Mouse (Mus musculus) heart, embryonic 16.5 days (tissue): ENCODE measurements around the gene Camk1d. TPM values are rescaled to one million over a fixed set of nuclear protein-coding genes. Genes with fewer than 3 reads are reported as not detected.

Source experiments
- ATAC-seq: fragments of 200-750 bp; cut with Nextera tagmentation; replicated peaks from 2 replicates; pipeline ENCODE4 v1.8.0; 2017; ENCODE audit warnings: moderate number of reproducible peaks; ENCODE audit not compliant: insufficient read depth, low FRiP score; ENCODE audit errors: extremely low read depth
- H3K27ac ChIP-seq: fragments of 300-500 bp; sonication (generic); 2 replicates; pipeline ENCODE4 v1.5.1; 2014; ENCODE audit warnings: mild to moderate bottlenecking, low read length, control low read depth, moderate library complexity
- H3K27me3 ChIP-seq: fragments of 300-500 bp; sonication (generic); 2 replicates; pipeline ENCODE4 v1.6.1; 2014; ENCODE audit warnings: low read length, mixed read lengths; ENCODE audit not compliant: control insufficient read depth, insufficient read depth
- H3K36me3 ChIP-seq: fragments of 300-500 bp; sonication (generic); 2 replicates; pipeline ENCODE4 v1.6.1; 2014; ENCODE audit not compliant: control insufficient read depth, insufficient read depth
- H3K4me1 ChIP-seq: fragments of 300-500 bp; sonication (generic); 2 replicates; pipeline ENCODE4 v1.6.1; 2014; ENCODE audit warnings: low read length, mixed read lengths; ENCODE audit not compliant: control insufficient read depth, insufficient read depth
- H3K4me2 ChIP-seq: fragments of 300-500 bp; sonication (generic); 2 replicates; pipeline ENCODE4 v1.6.1; 2014; ENCODE audit warnings: low read depth, mild to moderate bottlenecking, control low read depth, low read length
- H3K4me3 ChIP-seq: fragments of 300-500 bp; sonication (generic); 2 replicates; pipeline ENCODE4 v1.5.1; 2014; ENCODE audit warnings: mild to moderate bottlenecking, control low read depth, low read length
- H3K9ac ChIP-seq: fragments of 300-500 bp; sonication (generic); 2 replicates; pipeline ENCODE4 v1.6.1; 2014; ENCODE audit warnings: low read length, control low read depth
- H3K9me3 ChIP-seq: fragments of 300-500 bp; sonication (generic); replicated peaks from 2 replicates; pipeline ENCODE4 v1.6.1; 2016; ENCODE audit warnings: low read length; ENCODE audit not compliant: control insufficient read depth
- WGBS: fragments of 180-500 bp; shearing (Covaris S2); extraction: QIAGEN DNeasy Blood & Tissue Kit; methylation state at CpG from one replicate; pipeline ENCODE4 v1.1.7; 2014; 5-methylcytosine and 5-hydroxymethylcytosine counted together
- polyA plus RNA-seq: library from polyadenylated mRNA; unstranded; fragments of >200 nt; fragmentation: Nextera tagmentation; extraction: Ambion mirVana; gene quantifications from 2 replicates; pipeline ENCODE4 v1.2.1, GENCODE M21; 2015

Gene Camk1d
- polyA plus RNA-seq, 1 experiment from 2014 or later: 5.9 TPM

- Histone ChIP-seq H3K9me3 (no peaks in the 10 kb centered on the region), H3K4me3 (no peak overlapping the region), H3K36me3 (no peaks in the 10 kb centered on the region), H3K27ac (no peak overlapping the region), H3K9ac (no peak overlapping the region), H3K27me3 (no peaks in the 10 kb centered on the region), H3K4me2 (no peak overlapping the region), H3K4me1 (no peaks in the 10 kb centered on the region; the same call in 1 of the 2 replicates)
- 85% methylated on average over 8 of the region's 8 CpGs for WGBS
- ATAC-seq: no peak
These were observed 125.9 kb downstream of the Camk1d start for GRCm38 (mm10) chr2:5588329-5588982.

- Histone ChIP-seq H3K4me3 (no peak overlapping the region), H3K4me1 (no peaks in the 10 kb centered on the region), H3K4me2 (no peak overlapping the region), H3K36me3 (no peaks in the 10 kb centered on the region), H3K9me3 (no peaks in the 10 kb centered on the region), H3K27ac (no peak overlapping the region), H3K9ac (no peak overlapping the region), H3K27me3 (no peaks in the 10 kb centered on the region)
- 78% methylated on average over 6 of the region's 6 CpGs for whole genome bisulfite sequencing
- ATAC-seq: no peak
These were observed 129.8 kb downstream of the Camk1d start for GRCm38 (mm10) chr2:5584318-5585027.

GRCm38 (mm10) chr2:5579391-5579790 is 134.9 kb downstream of the Camk1d start:
- WGBS: 60% methylated on average over 4 of the region's 4 CpGs
- ATAC-seq: no peak
- Histone ChIP-seq H3K36me3 (no peaks in the 10 kb centered on the region), H3K4me1 (peaks cover 6% of the 10 kb centered on the region; the same call in 1 of the 2 replicates), H3K27me3 (no peaks in the 10 kb centered on the region), H3K27ac (no peak overlapping the region), H3K4me3 (no peak overlapping the region), H3K4me2 (no peak overlapping the region), H3K9me3 (no peaks in the 10 kb centered on the region), H3K9ac (no peak overlapping the region)

GRCm38 (mm10) chr2:5577399-5578129 is 136.8 kb downstream of the Camk1d start:
- Histone ChIP-seq H3K27me3 (no peaks in the 10 kb centered on the region), H3K36me3 (no peaks in the 10 kb centered on the region), H3K4me2 (no peak overlapping the region), H3K9ac (no peak overlapping the region), H3K4me1 (peaks cover 10% of the 10 kb centered on the region; the same call in 1 of the 2 replicates), H3K9me3 (no peaks in the 10 kb centered on the region), H3K27ac (no peak overlapping the region), H3K4me3 (no peak overlapping the region)
- ATAC-seq: peak; percentile 32; the same call in 1 of the 2 replicates
- WGBS: 45% methylated on average over 9 of the region's 9 CpGs

DNA sequence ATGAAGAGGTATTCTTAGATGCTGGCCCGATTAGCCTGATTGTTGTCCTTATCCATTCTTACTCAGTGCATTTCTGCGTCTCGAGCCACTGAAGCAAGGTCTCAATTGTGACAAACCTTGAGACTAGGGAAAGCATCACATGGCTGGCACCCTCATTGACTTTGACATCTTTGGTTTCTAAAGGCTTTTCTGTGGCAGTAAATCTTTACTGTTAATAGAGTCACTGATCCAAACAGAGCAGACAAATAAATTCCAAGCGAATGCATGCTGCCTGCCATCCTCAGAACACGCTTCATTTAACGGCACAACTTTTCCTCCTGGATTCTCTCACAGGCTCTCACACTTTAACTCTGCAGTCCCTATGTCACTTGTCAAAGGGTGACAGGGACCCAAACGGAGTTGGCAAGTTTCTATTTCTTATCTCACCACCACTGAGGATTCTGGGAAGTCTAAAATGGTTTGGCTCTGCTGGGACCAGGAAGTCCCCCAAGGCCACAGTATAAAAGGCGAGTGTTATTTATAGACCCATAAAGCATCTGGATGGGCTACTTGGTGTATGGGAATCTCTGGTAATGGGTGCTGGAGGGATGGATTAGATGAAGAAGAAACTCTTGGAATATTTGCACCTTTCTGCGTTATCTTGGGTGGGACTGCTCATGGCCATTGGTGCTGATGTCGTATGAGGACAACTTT is 141.9 kb downstream of the Camk1d start:
- Histone ChIP-seq H3K9me3 (no peaks in the 10 kb centered on the region), H3K4me1 (peaks cover 9% of the 10 kb centered on the region; the same call in 1 of the 2 replicates), H3K9ac (no peak overlapping the region), H3K36me3 (no peaks in the 10 kb centered on the region), H3K27ac (no peak overlapping the region), H3K4me2 (no peak overlapping the region), H3K27me3 (no peaks in the 10 kb centered on the region), H3K4me3 (no peak overlapping the region)
- ATAC-seq: no peak; the same call in 1 of the 2 replicates
- WGBS: 62% methylated on average over 10 of the region's 10 CpGs

GRCm38 (mm10) chr2:5566611-5567010 is 147.7 kb downstream of the Camk1d start:
- Histone ChIP-seq H3K4me2 (no peak overlapping the region), H3K4me1 (no peaks in the 10 kb centered on the region), H3K27ac (no peak overlapping the region), H3K4me3 (no peak overlapping the region), H3K9me3 (no peaks in the 10 kb centered on the region), H3K36me3 (no peaks in the 10 kb centered on the region), H3K9ac (no peak overlapping the region), H3K27me3 (no peaks in the 10 kb centered on the region)
- WGBS: 80% methylated on average over 5 of the region's 5 CpGs
- ATAC-seq: no peak

DNA sequence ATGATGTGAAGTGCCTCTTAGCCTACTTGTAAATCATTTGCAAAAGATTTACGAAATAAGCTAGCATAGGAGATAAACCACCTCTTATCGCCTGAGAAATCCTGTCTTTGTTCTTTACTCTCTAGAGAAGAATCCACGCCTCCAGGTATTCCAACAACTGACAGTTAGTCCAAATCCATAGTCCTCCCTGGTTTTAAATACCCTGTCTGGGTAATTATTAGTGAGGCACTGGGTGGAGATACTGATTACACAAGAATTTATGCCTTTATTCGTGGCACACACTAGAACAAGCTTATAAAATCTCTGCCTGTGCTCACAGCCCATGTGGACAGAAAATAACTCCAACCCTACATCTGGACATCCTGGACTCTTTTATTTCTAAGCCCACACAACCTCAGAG is 150.6 kb downstream of the Camk1d start:
- Histone ChIP-seq H3K9ac (no peak overlapping the region), H3K4me2 (no peak overlapping the region), H3K36me3 (no peaks in the 10 kb centered on the region), H3K27me3 (no peaks in the 10 kb centered on the region), H3K4me1 (no peaks in the 10 kb centered on the region), H3K9me3 (no peaks in the 10 kb centered on the region), H3K4me3 (no peak overlapping the region), H3K27ac (no peak overlapping the region)
- WGBS: 78% methylated on average over 4 of the region's 4 CpGs
- ATAC-seq: no peak

GRCm38 (mm10) chr2:5561446-5561845 is 152.9 kb downstream of the Camk1d start:
- Histone ChIP-seq H3K9me3 (no peaks in the 10 kb centered on the region), H3K27me3 (no peaks in the 10 kb centered on the region), H3K4me3 (no peak overlapping the region), H3K4me1 (no peaks in the 10 kb centered on the region), H3K9ac (no peak overlapping the region), H3K4me2 (no peak overlapping the region), H3K36me3 (no peaks in the 10 kb centered on the region), H3K27ac (no peak overlapping the region)
- no peak for ATAC-seq
- WGBS: 79% methylated on average over 3 of the region's 3 CpGs
